Mouse (Mus musculus) ovary, adult 10 weeks (tissue): ENCODE results near the gene Gm2974. TPM values are rescaled to one million over a fixed set of nuclear protein-coding genes. Genes with fewer than 3 reads are reported as not detected.

Experiments used
- polyA plus RNA-seq: library from polyadenylated mRNA; stranded (reverse); fragments of 350-450 nt; fragmentation: Illumina TruSeq; extraction: RNeasy Lipid Tissue Mini Kit (QIAGEN cat#74804); gene quantifications from one replicate; pipeline ENCODE4 v1.2.3, GENCODE M21; 2014

Gene Gm2974
- polyA plus RNA-seq: not detected

DNA sequence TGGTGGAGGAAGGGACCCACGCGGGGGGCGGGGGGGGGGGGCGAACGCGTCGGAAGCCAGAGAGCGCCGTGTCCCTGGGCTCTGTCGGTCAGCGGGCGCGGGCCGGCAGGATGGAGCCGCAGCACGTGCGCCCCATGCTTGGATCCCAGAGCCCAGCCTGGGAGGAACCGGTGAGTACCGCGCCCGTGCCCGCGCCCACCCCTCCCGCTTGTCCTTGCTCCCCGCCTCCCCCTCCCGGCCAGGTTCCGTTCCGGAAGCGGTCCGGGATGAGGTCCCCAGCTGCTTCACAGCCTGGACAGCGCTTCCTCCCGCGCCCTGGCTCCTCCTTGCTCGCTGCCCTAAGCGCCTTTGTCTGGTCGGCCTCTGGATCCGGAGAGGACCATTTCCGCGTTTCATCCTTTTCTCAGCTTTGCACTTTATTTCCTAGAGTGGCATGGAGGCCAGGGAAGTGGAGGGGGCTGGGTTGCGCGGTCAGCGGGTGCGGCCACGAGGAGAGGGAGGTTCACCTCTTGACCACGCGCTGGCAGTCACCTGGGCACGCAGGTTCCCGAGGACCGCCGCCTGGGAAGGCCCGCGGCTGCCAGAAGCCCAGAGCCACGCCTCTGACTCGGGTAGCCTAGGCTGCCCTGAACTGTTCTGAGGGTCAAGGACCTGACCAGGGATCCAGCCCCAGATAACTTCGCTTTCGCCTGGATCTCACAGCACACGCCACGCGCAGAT, at the start of gene Gm2974:
Gm2974 (plus strand) TSS at position 86 of the 720 bp plus-strand sequence.

DNA sequence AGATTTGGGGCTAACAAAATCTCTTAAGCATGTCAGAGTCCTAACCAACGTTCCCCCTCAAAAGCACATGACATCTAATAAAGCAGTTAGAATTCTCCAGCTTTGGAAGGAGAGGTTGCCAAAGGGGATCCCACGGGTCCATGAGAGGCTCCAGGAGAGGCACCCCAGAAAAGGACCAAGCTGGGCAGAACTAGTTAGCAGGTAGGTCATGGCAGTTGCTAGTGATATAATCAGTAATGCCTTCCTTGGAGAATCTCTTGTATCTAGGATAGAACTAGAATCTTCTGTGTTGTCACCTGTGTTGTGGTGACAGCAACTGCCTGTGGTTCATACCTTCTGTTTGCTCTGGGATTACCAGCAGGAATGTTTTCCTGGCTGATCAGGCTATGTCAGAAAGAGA, 17.6 kb upstream of the Gm2974 start, which contains the start of gene Gm3127:
Gm3127 (plus strand) TSS at position 301 of the 400 bp plus-strand sequence.

DNA sequence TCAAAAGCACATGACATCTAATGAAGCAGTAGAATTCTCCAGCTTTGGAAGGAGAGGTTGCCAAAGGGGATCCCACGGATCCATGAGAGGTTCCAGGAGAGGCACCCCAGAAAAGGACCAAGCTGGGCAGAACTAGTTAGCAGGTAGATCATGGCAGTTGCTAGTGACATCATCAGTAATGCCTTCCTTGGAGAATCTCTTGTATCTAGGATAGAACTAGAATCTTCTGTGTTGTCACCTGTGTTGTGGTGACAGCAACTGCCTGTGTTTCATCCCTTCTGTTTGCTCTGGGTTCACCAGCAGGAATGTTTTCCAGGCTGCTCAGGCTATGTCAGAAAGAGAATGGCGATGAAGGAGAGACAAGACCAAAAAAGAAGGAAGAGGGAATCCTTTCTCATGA, 67.0 kb downstream of the Gm2974 start, which contains the start of gene Gm3138:
Gm3138 (plus strand) TSS at position 301 of the 400 bp plus-strand sequence.

Other genes with a start within 250 kb of the Gm2974 start
- not detected for gene Gm3095, start 219.0 kb upstream of the Gm2974 start, polyA plus RNA-seq
- not detected for gene Gm3099, start 184.2 kb upstream of the Gm2974 start, polyA plus RNA-seq
- not detected for gene Gm5796, start 158.6 kb upstream of the Gm2974 start, polyA plus RNA-seq
- gene Gm3115, start 98.5 kb upstream of the Gm2974 start, polyA plus RNA-seq: not detected
- not detected for gene Gm8108, start 72.0 kb upstream of the Gm2974 start, polyA plus RNA-seq
- not detected for gene Gm3127, start 17.5 kb upstream of the Gm2974 start, polyA plus RNA-seq
- gene Gm3138, start 67.1 kb downstream of the Gm2974 start, polyA plus RNA-seq: not detected
- gene Gm3149, start 134.7 kb downstream of the Gm2974 start, polyA plus RNA-seq: not detected
- gene 2610042L04Rik, start 152.2 kb downstream of the Gm2974 start, polyA plus RNA-seq: not detected
- gene Gm3159, start 214.9 kb downstream of the Gm2974 start, polyA plus RNA-seq: not detected
- not detected for gene Gm3164, start 232.9 kb downstream of the Gm2974 start, polyA plus RNA-seq
- not detected for gene Gm3173, start 248.4 kb downstream of the Gm2974 start, polyA plus RNA-seq